Mouse (Mus musculus): ENCODE measurements around the gene Smim10l1.

Gene Smim10l1

GRCm38 (mm10) chr6:133104609-133104921 lies at the start of gene Smim10l1:
Smim10l1 (plus strand) TSS chr6:133104909.
- no peak for DNase-seq (ENCODE audit: low read depth, low spot score)

DNA sequence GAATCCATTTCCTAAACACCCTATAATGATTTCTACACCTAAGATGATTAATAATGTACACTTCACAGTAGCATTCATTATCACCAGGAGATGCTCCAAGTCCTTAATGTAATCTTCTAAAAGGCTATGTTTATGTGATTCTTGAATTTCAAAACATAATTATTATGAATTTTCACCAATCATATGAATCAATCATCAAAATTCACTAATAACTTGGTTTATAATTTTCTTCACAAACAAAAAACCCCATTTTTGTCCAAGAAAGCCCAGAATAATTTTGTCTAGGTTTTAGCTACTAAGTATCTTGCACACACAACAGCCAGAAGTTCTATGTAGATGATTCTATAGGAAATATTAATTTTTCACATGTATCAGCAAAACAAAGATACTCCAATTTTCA lies 49.0 kb upstream of the Smim10l1 start, which contains the start of gene Tas2r140:
Gene Tas2r140 (minus strand): TSS at position 101 of the 400 bp plus-strand sequence.
- no peak for DNase-seq (ENCODE audit: low read depth, low spot score)

DNA sequence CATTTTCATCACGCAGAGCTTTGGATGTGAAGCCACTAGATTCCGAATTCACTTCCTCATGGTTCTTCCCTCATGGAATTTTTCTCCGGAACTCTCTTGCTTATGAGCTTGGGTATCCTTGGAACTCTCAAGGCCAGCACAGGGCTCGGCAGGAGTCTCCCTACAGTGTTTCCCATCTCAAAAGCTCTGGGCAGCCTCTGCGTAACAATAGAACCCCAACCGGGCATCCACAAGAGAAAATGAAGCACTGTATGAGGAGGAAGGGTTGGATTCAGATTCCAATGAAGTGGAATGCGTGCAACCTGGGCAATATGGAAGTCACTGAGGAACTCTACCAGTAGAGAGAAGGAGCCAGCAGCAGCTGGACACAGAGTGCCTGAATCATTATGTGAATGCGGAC lies 12.5 kb upstream of the Smim10l1 start:
- DNase-seq (ENCODE audit: low read depth, low spot score) = no peak

DNA sequence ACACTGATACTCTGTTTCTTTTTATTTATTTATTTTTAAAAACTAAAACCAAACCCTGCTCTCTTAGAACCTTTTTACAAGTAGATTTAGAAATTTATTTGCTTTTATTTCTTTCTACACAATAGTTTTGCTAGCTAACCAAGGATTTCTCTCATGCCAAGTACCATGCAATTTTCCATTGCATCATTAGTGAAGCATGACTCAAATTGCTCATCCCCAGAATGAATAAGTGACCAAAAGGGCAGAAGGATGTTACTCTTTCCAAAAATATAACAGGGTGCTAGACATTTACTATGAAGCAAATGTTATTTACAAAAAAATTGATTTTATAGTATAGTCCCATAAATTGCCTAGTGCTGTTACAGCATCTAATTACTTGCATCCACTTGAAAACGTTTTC lies 2.3 kb upstream of the Smim10l1 start:
- DNase-seq (ENCODE audit: low read depth, low spot score) = no peak

DNA sequence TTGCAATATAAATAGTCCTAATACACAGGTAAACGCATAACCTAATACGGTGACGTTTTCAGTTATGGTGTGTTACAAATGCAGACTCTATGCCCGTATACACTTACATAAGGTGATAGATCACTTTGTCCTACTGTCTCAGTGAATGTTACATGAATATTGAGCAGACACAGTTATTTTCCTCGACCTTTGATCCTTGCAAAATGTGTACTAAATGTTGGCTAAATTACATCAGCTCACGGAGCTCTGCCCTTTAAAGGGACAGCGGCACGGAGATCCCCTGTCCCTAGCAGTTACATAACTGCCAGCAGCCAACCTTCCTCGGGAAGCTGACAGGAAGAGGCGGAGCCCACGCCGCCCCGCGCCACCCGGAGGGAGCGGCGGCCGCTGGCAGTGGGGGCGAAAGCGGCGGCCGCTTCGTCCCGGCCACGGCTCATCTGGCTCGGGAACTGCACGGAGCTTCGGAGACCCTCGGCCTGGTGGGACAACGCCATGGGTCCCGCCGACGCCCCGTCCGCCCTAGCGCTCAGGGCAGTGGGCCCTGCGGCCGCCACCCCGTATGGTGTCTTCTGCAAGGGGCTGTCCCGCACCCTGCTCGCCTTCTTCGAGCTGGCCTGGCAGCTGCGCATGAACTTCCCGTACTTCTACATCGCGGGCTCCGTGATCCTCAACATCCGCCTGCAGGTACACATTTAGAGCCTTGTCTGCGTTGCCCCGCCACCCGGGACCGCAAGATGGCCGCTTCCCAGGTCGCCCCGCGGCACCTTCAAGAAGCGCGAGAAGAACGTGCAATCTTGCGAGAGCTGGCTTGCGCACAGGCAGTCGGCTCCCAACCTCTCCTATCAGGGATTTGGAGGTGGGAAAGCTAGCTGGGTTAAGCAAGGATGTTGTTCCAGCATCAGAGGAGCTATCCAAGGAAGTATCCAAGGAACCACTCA lies 482 bp downstream of the Smim10l1 start:
- DNase-seq (ENCODE audit: low read depth, low spot score) = peak; percentile 87

Data from telencephalon, adult 2 months (tissue).